Mouse (Mus musculus) right cerebral cortex, postnatal 36 days (tissue): ENCODE results near the gene RPS10-NUDT3.

Experiments
- DNase-seq, 2 experiments: peaks; one replicate each; pipeline ENCODE4 v3.0.0; 2022; ENCODE audit warnings: low spot score in 2 of 2, mixed read lengths in 1 of 2

Gene RPS10-NUDT3

DNA sequence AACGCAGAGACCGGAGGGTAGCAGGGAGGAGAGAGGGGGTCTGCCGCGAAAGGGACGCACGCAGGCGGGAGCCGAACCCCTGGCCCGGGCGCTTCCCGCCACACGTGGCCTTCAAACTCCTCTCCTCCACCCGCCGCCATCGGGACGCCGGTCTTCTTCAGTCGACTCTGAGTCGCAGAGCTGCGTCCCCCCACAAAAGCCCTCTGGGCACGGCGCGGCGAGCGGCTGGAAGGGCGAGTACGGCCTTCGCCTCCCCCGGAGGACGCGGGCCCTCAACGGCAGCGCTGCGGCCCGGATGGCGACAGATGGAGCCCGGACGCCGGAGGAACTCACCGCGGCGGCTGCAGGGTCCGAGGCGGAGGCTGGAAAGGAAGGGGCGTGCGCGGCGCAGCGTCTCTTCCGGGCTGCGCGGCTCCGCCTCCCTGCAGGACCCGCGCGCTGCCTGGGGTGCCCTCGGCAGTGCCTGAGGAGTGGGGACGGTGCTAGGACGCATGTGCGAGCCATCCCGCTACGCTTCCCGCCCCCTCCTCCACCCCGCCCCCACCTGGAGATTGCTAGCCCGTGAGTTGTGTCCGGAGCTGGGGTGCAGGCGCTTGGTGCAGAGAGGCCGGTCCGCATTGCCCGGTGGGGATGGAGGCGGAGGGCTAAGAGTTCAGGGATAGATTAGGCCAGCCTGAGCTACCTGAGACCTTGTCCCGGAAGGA, at the start of gene RPS10-NUDT3:
Gene RPS10-NUDT3, minus strand, starts transcription at position 352 of the 704 bp plus-strand sequence.
- DNase-seq, result peak; percentile 79 to 88

DNA sequence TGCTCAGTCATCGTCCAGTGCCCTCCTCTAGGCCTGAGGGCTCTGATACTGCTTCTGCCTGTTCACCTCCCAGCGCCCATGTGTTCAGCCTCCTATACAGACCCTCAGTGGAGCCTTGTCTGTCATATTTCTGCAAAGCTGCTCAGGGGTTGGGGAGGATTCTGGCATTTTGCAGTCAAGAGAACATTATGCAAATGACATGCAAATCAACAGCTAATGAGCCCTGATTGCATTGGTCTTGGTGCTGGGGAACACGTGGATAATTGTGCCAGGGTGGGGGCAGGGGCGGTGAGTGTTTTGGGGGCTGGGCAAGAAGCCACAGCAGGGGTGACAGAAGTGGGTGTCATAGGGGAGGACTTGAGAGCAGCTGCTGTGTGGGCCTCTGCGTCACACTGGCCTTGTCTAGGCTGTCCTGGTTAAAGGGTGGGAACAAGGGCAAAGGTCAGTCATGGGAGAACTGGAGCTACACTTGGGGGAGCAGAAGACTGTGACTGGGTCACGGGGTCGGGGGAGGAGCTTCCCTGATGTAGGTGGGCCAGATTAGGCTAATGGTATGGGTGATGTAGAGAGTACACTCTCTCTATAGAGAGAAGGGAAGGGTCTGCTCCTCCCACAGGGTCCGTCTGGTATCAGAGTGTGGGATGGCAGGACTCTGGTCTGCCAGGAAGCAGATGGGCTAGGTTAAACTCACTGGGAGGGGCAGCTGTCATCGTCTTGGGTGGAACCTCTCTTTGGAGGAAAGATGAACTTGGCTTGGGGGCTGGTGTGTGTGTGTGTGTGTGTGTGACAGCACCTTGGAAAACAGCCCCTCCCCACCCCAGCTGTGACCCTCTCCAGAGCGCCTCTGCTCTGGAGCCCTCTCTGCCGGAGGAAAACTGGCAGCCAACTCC, 44.1 kb upstream of the RPS10-NUDT3 start:
- DNase-seq, result no peak

DNA sequence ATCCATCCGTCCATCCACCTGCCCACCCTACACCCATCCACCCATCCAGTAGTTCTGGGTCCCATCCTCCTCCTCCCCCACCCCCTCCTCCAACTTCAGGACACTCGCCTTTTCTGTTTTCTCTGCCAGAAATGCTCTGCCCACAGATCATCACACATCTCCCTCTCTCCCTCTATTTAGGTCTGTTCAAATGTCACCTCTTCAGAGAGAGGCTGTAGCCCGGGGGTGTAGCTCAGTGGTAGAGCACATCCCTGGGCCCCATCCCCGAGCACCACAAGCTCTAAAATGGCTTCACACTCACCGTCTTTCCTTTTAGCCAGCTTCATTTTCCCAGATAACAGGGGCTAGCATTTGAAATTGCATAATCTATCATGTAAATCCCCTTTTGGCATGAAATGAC, 42.7 kb upstream of the RPS10-NUDT3 start:
- no peak for DNase-seq

DNA sequence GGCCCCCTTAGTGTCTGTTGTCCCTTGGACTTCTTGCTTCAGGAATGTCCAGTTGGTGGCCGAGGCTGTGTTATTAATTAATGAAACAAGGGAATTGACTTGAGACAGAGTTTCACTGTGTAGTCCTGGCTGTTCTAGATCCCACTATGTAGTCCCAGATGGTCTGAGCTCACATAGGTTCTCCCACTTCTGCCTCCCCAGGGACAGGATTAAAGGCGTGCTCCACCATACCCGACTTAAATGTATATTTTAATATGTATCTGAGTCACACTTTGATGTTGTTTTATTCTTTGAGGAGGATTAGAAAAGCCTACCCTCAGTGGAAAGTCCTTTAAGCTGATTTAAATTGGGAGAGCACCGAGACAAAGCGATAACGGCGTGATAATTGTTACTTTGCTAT, 41.2 kb upstream of the RPS10-NUDT3 start:
- DNase-seq, result no peak

DNA sequence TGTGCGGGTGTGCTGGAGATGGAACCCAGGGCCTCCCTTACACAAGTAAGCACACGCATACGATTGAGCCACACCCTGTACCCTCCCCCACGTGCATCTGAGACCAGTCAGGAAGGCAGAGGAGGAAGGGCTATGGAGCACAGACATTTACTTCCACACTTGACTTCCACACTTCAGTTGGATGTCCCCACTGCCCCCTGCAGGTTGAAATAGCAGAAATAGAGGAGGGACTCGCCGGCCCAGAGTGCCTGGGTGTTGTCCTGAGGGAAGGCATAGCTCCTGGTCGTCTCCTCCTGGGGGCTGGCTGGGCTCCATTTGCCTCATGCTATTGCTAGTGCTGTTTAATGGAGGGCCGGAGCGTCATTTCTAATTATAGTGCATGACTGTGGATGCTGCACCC, 40.4 kb upstream of the RPS10-NUDT3 start:
- DNase-seq, result no peak

DNA sequence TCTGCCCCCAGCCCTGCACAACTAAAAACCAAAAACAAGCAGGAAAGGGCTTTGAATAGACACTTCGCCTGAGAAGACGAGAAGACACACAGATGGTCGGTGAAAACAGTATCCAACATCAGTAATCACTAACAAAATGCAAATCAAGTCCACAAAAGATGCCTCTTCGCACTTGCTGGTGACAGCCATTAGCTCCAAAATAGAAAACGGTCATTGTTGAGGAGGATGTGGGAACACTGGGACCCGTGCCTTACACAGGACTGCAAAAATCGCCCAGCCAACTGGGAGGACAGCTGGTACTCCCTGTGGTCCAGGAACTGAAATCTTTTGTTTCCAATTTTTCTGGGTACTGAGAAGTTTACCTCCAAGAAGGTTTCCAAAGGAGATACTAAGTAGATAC, 38.9 kb upstream of the RPS10-NUDT3 start:
- no peak for DNase-seq

DNA sequence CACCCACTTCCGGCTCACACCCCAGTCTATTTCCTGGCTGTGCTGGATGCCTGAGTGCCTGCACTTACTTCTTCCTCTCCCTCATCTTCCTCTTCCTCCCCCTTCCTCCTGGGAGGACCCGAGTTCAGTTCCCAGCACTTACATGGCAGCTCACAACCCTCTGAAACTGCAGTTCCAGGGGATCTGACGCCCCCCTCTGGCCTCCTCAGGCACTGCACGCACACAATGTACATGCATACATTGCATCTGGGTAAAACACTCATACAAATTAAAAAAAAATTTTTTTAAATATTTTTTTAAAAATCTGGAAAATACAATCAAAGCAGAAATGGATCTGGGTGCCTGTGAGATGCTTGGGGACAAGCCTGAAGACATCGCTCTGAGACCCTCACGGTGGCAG, 36.7 kb upstream of the RPS10-NUDT3 start:
- DNase-seq, result no peak

DNA sequence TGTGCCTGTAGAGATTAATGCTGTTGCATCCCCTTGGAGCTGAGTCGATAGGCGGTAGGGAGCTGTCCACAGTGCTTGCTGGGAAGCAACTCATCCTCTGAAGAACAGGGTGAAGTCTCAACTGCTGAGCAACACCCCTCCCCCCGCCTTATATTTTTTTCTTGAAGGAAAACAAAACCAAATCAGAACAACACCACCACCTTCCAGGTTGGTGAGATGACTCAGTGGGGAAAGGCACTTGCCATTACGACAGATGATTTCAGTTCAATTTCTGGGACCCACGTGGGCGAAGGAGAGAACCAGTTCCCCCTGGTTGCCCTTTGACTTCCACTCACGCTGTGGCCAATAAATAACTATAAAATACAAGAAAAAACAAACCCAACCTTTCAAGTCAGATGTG, 23.7 kb upstream of the RPS10-NUDT3 start:
- no peak for DNase-seq

DNA sequence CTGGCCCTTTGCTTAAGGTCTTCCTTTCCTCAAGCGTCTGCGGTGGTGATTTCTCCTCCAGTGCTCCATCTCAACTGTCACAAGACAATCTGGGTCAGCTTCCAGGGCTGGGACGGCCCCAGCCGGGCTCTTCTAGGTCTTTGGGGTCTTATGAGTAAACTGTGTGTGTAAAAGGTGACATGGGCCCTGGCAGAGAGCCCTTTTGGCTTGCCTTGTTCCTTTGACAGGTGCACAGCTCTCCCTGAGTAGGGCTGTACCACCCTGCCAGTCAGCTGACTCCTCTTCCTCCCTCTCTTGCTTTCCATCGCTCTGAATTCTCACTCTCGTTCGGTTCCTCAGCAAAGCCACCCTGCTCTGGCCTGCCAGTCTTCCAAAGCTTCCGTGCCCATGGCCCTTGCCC, 22.1 kb upstream of the RPS10-NUDT3 start:
- DNase-seq, result no peak

DNA sequence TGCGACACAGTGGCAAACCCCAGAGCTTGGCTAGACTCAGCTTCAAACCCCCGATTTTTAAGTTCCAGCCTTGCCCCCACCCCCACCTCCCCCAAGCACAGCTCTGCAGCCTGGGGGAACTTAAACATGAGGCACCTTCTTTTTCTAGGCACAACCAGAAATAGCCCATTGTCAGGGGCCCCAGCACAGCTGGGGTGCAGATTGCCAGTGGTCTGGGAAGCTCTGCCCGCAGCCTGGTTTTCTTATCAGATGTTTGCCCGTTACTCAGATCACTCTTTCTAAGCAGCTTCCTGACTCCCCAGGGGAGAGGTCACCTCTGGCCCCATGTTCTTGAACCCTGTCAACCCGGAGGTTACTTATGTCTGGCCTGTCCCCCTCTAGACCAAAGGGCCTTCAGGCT, 21.4 kb upstream of the RPS10-NUDT3 start:
- DNase-seq, result no peak

DNA sequence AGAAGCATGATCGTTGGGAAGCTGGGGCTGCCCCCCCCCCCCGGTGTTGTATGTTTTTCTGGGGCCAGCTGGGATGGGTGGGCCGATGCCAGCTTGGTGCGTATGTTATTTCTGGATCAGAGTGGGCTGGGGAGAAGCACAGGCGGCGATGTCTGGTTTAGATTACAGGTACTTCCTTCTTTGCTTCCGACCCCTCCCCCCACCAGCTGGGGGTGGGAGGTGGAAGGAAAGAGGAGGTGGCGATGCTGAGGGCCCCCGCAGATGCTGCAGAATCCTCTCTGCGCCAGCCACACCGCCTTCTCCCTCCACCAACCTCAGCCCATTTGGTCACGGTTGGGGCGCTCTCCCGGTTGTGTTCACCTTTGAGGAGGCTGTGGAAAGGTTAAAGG, 21.0 kb upstream of the RPS10-NUDT3 start:
- DNase-seq, result peak; percentile 74 to 77

DNA sequence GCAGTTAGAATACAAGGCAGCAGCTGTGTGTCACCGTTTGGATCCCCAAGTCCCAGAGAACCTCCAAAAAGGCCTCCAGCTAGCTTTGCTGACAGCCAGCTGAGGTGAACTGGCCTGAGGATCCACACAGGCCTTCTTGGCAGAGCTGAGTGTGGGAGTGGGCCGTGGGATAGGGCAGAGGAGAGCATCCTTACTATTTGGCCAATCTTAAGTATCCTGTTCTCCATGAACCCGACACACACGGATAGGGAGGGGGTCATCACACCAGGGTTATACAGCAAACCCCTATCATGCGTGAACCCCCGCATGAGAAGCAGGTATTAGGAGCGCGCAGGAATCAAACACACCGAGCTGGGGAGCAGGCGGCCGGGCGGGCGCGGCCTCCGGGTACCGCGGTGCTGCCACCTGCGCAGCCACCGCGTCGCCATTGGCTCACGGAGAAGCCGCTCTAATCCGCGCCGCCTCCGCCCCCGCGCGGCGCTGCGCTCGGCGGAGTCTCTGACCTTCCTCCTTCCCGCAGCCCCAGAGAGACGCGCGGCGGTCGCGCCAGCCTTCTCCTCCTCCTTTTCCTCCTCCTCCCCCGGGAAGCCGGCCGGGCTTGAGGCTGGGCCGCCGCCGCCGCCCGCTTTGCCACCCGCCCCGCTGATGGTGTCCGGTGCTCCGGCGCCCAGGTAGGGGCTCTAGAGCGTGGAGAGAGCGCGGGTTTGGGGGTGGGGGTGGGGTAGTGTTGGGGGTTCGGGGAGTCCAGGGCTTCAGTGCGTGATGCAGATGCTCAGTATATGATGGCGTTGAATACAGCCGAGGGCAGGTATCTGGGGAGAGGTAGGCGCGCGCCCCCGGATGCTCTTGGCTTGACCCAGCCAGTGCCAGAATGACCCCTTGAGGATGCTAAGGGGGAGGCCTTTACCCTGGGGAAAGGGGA, 20.3 kb upstream of the RPS10-NUDT3 start, which contains the start of gene Pacsin1:
Gene Pacsin1, plus strand, starts transcription at position 421 of the 922 bp plus-strand sequence.
- peak; percentile 75 to 77 for DNase-seq

DNA sequence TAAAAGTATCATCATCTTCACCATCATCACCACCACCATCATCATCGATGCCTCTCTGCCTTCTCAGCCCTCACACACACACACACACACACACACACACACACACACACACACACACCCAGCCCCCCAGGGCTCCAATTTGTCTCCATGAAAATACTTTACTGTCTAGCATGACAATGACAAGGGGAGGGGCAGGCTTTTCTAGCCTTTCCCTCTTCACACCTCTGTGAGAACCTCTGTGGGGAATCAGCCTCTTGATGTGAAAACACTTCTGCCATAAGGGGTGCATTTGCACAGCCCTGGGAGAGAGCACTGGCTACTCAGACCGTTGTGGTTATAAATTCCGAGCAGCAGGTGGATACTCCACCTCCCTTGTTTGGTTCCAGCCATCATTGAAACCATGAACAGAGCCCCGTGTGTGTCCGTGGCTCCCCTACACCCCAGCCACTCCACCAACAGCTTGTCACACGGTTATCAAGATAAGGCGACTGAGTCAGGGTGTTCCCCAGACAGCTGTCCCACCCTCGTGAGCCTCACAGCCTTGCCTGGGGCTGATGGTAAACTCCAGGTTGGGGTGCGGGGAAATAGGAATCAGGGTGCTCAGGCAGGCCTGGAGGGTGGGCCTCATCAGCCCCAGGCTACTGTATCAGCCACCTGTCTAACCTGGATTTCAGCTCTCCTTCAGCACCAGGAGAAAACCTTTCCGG, 18.4 kb upstream of the RPS10-NUDT3 start:
- no peak for DNase-seq

DNA sequence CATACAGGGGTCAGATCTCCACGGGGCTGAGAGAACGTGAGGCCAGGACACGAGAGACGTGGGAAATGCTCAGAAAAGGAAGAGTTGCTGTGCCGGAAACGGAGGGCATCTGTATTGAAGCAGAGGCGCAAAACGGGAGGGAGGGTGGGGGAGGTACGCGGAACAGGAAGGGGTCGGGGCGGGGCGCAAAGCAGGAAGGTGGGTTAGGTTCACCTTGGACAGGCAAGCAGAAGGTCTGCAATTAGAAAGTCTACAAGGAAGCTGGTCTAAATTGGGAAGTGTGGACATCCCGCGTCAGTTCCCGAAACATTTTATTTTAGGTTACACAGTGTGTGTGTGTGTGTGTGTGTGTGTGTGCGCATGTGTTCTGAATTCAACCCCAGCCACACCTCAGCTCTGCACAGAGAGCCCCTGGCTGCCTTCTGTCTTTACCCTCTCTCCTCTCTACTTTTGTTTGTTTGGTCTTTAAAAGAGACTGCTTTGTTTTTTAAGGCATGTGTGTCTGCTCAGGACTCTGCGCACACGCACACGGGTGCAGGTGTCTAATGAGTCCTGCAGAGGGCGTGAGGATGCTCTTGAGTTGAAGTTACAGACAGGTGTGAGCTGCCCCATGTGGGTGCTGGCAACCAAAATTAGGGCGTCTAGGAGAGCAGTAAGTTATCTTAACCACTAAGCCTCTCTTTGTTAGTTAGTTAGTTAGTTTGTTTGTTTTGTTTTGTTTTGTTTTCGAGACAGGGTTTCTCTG, 17.2 kb upstream of the RPS10-NUDT3 start:
- DNase-seq, result no peak

DNA sequence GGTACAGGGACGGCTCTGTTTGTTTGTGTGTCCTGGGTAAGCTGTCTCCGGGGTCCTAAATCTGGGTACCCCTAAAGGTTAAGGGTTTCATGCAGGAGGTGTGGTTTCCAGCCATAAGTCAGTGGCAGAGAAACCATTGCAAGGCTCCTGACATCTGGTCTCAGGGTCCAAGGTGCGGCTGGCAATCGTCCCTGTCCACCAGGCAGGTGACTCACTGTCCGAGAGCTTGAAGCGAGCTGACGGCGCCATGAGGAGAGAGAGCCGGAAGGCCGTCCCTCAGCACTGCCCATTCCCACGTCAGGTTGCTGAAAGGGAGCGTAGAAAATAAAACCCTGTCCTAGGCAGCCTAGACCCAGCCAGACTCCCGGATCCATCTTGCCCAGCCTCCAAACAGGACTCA, 15.6 kb upstream of the RPS10-NUDT3 start:
- no peak for DNase-seq

DNA sequence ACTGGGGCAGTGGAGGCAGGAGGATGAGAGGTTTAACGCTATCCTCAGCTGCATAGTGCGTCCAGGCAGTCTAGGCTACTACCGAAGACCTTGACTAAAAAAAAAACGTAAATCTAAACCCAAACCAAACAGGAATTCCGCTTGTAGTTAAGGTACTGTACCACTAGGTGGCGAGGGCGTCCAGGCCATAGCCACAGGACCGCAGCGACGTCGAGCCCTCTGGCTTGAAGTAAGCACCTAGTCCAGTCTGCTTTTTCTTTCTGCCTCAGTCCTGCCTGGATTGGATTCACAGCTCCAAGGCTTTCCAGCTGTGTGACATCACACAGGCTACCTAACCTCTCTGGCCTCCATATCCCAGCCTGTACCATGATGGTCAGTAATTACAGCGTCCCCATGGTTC, 15.1 kb upstream of the RPS10-NUDT3 start:
- no peak for DNase-seq

DNA sequence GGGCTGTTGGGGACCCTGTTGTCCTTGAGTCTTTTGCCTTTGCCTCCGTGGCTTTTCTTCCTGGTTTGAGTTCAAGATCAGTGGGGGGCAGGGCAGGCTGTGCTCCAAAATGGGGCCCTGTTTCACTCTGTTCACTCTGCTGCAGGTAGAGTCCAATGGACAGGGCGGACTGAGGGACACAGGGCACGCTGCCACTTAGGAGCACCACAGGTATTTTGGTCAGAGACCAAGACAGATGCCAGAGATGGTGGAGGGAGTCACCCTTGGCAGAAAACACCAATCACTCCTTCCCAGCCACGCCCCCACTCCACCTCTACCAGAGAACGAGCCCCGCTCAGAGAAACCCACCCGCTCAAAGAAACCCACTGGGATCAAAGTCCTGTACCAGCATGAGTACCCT, 10.8 kb upstream of the RPS10-NUDT3 start:
- no peak for DNase-seq

DNA sequence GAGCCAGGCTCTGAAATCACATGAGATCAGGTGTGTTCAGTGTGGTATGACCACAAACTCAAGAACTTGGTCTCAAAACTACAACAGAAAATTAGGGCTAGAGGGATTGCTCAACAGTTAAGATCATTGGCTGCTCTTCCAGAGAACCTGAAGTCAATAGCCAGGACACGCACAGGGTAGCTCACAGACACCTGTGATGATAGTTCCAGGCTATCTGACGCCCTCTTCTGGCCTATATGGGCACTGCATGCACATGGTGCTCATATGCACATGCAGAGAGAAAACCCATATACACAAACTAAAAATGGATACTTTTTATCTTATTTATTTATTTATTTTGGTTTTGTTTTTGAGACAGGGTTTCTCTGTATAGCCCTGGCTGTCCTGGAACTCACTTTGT, 9.6 kb upstream of the RPS10-NUDT3 start:
- DNase-seq, result no peak

DNA sequence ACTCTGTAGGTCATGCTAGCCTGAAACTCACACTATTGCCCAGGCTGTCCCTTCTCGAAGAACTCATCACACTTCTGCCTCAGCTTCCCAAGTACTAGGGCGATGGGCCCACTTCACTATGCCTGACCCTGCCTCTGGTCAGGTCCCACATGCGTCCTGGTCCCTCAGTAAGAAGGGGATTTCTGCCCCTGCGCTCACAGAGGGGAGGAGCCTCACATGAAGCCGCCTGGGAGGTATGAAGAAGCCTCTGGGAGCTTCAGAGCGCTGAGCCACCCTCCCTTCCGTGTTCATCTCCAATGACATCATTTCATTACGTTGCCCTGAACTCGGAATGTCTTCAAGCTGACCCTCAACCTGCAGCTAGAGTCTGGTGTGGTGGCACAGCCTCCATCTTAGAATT, 8.7 kb upstream of the RPS10-NUDT3 start:
- no peak for DNase-seq

DNA sequence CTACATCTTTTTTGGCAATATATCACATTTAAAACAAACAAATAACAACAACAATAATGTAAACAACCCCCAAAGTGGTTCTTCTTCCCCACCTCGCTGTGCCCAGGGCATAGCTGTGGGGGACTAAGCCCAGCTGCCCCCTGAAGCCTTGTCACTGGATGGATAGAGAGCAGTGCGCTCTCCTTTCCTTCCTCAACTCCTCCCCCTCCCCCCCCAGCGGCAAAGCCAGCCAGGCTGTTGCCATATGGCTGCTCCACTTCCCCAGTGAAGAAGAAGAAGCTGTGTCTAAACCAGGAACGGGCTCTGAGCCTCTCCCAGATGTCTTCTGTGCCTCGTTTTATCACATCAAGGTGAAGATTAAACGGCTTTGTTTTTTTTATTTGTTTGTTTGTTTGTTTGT, 8.1 kb upstream of the RPS10-NUDT3 start:
- DNase-seq, result no peak
